8 mouse cellular contexts compared by ENCODE assay signal in the genomic region with DNA sequence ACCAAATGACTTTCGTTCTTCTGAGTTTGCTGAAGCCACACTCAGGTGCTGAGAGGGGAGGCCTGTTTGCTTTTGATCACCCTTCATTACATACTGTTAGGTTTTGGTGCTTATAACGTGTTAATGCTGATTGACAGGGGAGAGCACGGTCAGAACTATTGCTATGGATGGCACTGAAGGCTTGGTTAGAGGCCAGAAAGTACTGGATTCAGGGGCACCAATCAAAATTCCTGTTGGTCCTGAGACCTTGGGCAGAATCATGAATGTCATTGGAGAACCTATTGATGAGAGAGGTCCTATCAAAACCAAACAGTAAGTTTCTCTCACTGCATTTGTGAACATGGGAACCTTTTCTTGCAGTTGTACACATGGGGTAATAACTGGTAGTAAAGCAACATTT. TPM values are rescaled to one million over a fixed set of nuclear protein-coding genes. Genes with fewer than 3 reads are reported as not detected.
DNase-seq lines count a peak whose midpoint lies in the region; ATAC-seq lines count a peak whose summit lies in the region.

No protein-coding gene starts in this region.

- peaks cover 50% of the 10 kb centered on the region for H3K36me3 ChIP-seq in kidney, embryonic 15.5 days
- H3K36me3 ChIP-seq in hindbrain, embryonic 11.5 days (ENCODE audit: control insufficient read depth, insufficient read depth, low read length) = peaks cover 24% of the 10 kb centered on the region
- H3K36me3 ChIP-seq in midbrain, embryonic 14.5 days (ENCODE audit: control insufficient read depth, insufficient read depth, low read length) = peaks cover 45% of the 10 kb centered on the region

- no peaks in the 10 kb centered on the region for H3K27me3 ChIP-seq in kidney, embryonic 15.5 days
- no peaks in the 10 kb centered on the region for H3K27me3 ChIP-seq in hindbrain, embryonic 11.5 days (ENCODE audit: control insufficient read depth, insufficient read depth, low read length)
- H3K27me3 ChIP-seq in midbrain, embryonic 14.5 days (ENCODE audit: control insufficient read depth, insufficient read depth, low read length) = no peaks in the 10 kb centered on the region

- H3K9ac ChIP-seq in kidney, embryonic 15.5 days = peak overlapping the region; percentile 99
- peak overlapping the region; percentile 90 for H3K9ac ChIP-seq in hindbrain, embryonic 11.5 days (ENCODE audit: low read depth, low read length)
- peak overlapping the region; percentile 96 for H3K9ac ChIP-seq in midbrain, embryonic 14.5 days (replicated peaks; ENCODE audit: low read length)

- H3K9me3 ChIP-seq in kidney, embryonic 15.5 days (replicated peaks) = no peaks in the 10 kb centered on the region
- H3K9me3 ChIP-seq in hindbrain, embryonic 11.5 days (ENCODE audit: control insufficient read depth, low read length) = no peaks in the 10 kb centered on the region
- H3K9me3 ChIP-seq in midbrain, embryonic 14.5 days (ENCODE audit: control insufficient read depth, low read length) = no peaks in the 10 kb centered on the region

- peaks cover 36% of the 10 kb centered on the region for H3K4me1 ChIP-seq in kidney, embryonic 15.5 days
- 0 out of 2 replicates have a peak, but pooled peaks cover 2% of the 10 kb centered on the region for H3K4me1 ChIP-seq in hindbrain, embryonic 11.5 days (replicated peaks; ENCODE audit: control insufficient read depth, insufficient read depth, low read length)
- H3K4me1 ChIP-seq in midbrain, embryonic 14.5 days (ENCODE audit: control insufficient read depth, insufficient read depth, low read length) = peaks cover 11% of the 10 kb centered on the region

- DNase-seq in kidney, postnatal 25 days = no peak
- DNase-seq in adipocyte (ENCODE audit: low spot score) = peak; percentile 42
- no peak for DNase-seq in hindbrain, embryonic 11.5 days (ENCODE audit: low spot score)
- no peak for DNase-seq in midbrain, embryonic 14.5 days
- no peak for DNase-seq in retina, embryonic 14.5 days (ENCODE audit: low spot score)
- DNase-seq in adrenal gland, postnatal 14 days = no peak
- no peak for DNase-seq in left cerebral cortex, adult 9 months (ENCODE audit: low spot score in 2 of 2)

- under 1% methylated on average over 3 of the region's 3 CpGs for WGBS in kidney, embryonic 15.5 days
- 8% methylated on average over 3 of the region's 3 CpGs for WGBS in hindbrain, embryonic 11.5 days
- WGBS in midbrain, embryonic 14.5 days = 6% methylated on average over 3 of the region's 3 CpGs

- H3K4me3 ChIP-seq in kidney, embryonic 15.5 days (replicated peaks) = peak overlapping the region; percentile 98
- peak overlapping the region; percentile 99 for H3K4me3 ChIP-seq in hindbrain, embryonic 11.5 days (ENCODE audit: low read depth, low read length)
- H3K4me3 ChIP-seq in midbrain, embryonic 14.5 days (replicated peaks; ENCODE audit: low read depth, low read length) = peak overlapping the region; percentile 96

- H3K4me2 ChIP-seq in kidney, embryonic 15.5 days = peak overlapping the region; percentile 63
- H3K4me2 ChIP-seq in hindbrain, embryonic 11.5 days (replicated peaks; ENCODE audit: low read depth, low read length) = peak overlapping the region; percentile 92
- H3K4me2 ChIP-seq in midbrain, embryonic 14.5 days (ENCODE audit: low read length) = peak overlapping the region; percentile 82

- H3K27ac ChIP-seq in kidney, embryonic 15.5 days = peak overlapping the region; percentile 88
- no peak overlapping the region for H3K27ac ChIP-seq in hindbrain, embryonic 11.5 days (ENCODE audit: low read depth, low read length)
- no peak overlapping the region for H3K27ac ChIP-seq in midbrain, embryonic 14.5 days (replicated peaks; ENCODE audit: low read depth, low read length)

- no peak for ATAC-seq in kidney, embryonic 15.5 days (replicated peaks; ENCODE audit: low FRiP score)
- no peak for ATAC-seq in hindbrain, embryonic 11.5 days (ENCODE audit: low FRiP score)
- ATAC-seq in midbrain, embryonic 14.5 days (ENCODE audit: low FRiP score, low TSS enrichment) = no peak

RNA-seq across cellular contexts. Expression of a gene that starts 1.1 kb away (rescaled TPM):
- 2,850 and 2,855 TPM in 2 replicates for polyA plus RNA-seq in kidney, embryonic 15.5 days (2015; fragmentation: Nextera tagmentation; extraction: Ambion mirVana)
- polyA plus RNA-seq in hindbrain, embryonic 11.5 days (2014; fragmentation: Nextera tagmentation; extraction: Ambion mirVana) = 2,416 and 2,461 TPM in 2 replicates
- 1,898 and 2,035 TPM in 2 replicates for polyA plus RNA-seq in midbrain, embryonic 14.5 days (2014; fragmentation: Nextera tagmentation; extraction: Ambion mirVana)
- total RNA-seq in adrenal gland, postnatal 14 days (2021) = 4,143 and 4,276 TPM in 2 replicates

RNA-seq across cellular contexts. Expression of a gene that starts 7.2 kb away (rescaled TPM):
- polyA plus RNA-seq in kidney, embryonic 15.5 days (2015; fragmentation: Nextera tagmentation; extraction: Ambion mirVana) = 12.7 and 14.2 TPM in 2 replicates
- 20.0 and 37.6 TPM in 2 replicates for polyA plus RNA-seq in hindbrain, embryonic 11.5 days (2014; fragmentation: Nextera tagmentation; extraction: Ambion mirVana)
- polyA plus RNA-seq in midbrain, embryonic 14.5 days (2014; fragmentation: Nextera tagmentation; extraction: Ambion mirVana) = 14.8 and 19.4 TPM in 2 replicates
- total RNA-seq in adrenal gland, postnatal 14 days (2021) = 44.3 and 51.5 TPM in 2 replicates

RNA-seq across cellular contexts. Expression of a gene that starts 25.4 kb away (rescaled TPM):
- 493 and 571 TPM in 2 replicates for polyA plus RNA-seq in kidney, embryonic 15.5 days (2015; fragmentation: Nextera tagmentation; extraction: Ambion mirVana)
- 590 and 626 TPM in 2 replicates for polyA plus RNA-seq in hindbrain, embryonic 11.5 days (2014; fragmentation: Nextera tagmentation; extraction: Ambion mirVana)
- polyA plus RNA-seq in midbrain, embryonic 14.5 days (2014; fragmentation: Nextera tagmentation; extraction: Ambion mirVana) = 413 and 443 TPM in 2 replicates
- total RNA-seq in adrenal gland, postnatal 14 days (2021) = 157 and 172 TPM in 2 replicates

RNA-seq across cellular contexts. Expression of a gene that starts 48.8 kb away (rescaled TPM):
- polyA plus RNA-seq in kidney, embryonic 15.5 days (2015; fragmentation: Nextera tagmentation; extraction: Ambion mirVana) = 838 and 886 TPM in 2 replicates
- polyA plus RNA-seq in hindbrain, embryonic 11.5 days (2014; fragmentation: Nextera tagmentation; extraction: Ambion mirVana) = 858 and 879 TPM in 2 replicates
- polyA plus RNA-seq in midbrain, embryonic 14.5 days (2014; fragmentation: Nextera tagmentation; extraction: Ambion mirVana) = 627 and 634 TPM in 2 replicates
- total RNA-seq in adrenal gland, postnatal 14 days (2021) = 617 and 658 TPM in 2 replicates
